Mouse (Mus musculus) frontal cortex, adult 2 months (tissue): Measurements from ENCODE around the gene E030025P04Rik. TPM values are rescaled to one million over a fixed set of nuclear protein-coding genes. Genes with fewer than 3 reads are reported as not detected.

Source experiments
- DNase-seq, 2 experiments: peaks; one replicate each; pipeline ENCODE4 v3.0.0; 2022; ENCODE audit warnings: low spot score in 1 of 2; ENCODE audit errors: extremely low spot score in 1 of 2
- polyA plus RNA-seq: library from polyadenylated mRNA; depleted of rRNA; stranded (reverse); fragments of >200 nt; gene quantifications from 2 replicates; pipeline ENCODE4 v1.2.3, GENCODE M21; 2012; rRNA removed

The E030025P04Rik gene
- polyA plus RNA-seq, 1 experiment, result not detected

- no peak for DNase-seq
Measured at GRCm38 (mm10) chr11:109103386-109103785, 40.8 kb downstream of the E030025P04Rik start.

GRCm38 (mm10) chr11:109102646-109103045, 41.5 kb downstream of the E030025P04Rik start:
- no peak for DNase-seq

- no peak for DNase-seq
Measured at GRCm38 (mm10) chr11:109100266-109100665, 43.9 kb downstream of the E030025P04Rik start.

- DNase-seq, result peak in 1 of 2 experiments; percentile 42
Measured at GRCm38 (mm10) chr11:109091821-109092220, 52.3 kb downstream of the E030025P04Rik start.

Other genes with a start within 250 kb of the E030025P04Rik start
- 24.0 and 26.5 TPM in 2 replicates for gene Axin2, start 224.0 kb downstream of the E030025P04Rik start, polyA plus RNA-seq
- 19.7 and 24.3 TPM in 2 replicates for gene Rgs9, start 153.8 kb upstream of the E030025P04Rik start, polyA plus RNA-seq
- gene Gna13, start 218.5 kb upstream of the E030025P04Rik start, polyA plus RNA-seq, result 31.8 and 33.0 TPM in 2 replicates